Mouse (Mus musculus): ENCODE measurements around the gene Acap3.

Acap3 gene

GRCm38 (mm10) chr4:155891551-155892001 is at the start of gene Acap3, which contains the start of gene Pusl1:
Gene Acap3, plus strand, starts transcription at chr4:155891822.
Gene Pusl1, minus strand, starts transcription at chr4:155891781.
- DNase-seq (ENCODE audit: low spot score in 2 of 2), result peak; percentile 95 to 96

DNA sequence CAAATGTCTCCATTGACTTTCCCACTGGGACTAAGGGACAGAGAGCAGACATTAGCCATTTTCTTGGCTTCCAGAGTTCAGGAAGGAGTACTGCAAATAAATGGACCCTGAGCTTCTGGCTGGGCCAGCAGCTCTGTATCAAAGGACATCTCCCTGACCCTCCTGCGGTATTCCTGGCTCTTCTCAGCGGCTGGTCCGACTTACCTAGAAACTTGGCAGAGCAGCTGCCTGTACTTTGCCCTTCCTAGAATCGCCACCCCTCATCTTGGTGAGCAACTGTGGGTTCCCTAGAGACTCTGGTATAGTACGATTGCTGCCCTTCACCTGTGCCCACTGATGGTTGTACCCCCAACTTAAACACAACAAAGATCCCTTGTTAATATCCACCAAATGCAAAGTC is 48.4 kb upstream of the Acap3 start:
- DNase-seq (ENCODE audit: low spot score in 2 of 2), result no peak

DNA sequence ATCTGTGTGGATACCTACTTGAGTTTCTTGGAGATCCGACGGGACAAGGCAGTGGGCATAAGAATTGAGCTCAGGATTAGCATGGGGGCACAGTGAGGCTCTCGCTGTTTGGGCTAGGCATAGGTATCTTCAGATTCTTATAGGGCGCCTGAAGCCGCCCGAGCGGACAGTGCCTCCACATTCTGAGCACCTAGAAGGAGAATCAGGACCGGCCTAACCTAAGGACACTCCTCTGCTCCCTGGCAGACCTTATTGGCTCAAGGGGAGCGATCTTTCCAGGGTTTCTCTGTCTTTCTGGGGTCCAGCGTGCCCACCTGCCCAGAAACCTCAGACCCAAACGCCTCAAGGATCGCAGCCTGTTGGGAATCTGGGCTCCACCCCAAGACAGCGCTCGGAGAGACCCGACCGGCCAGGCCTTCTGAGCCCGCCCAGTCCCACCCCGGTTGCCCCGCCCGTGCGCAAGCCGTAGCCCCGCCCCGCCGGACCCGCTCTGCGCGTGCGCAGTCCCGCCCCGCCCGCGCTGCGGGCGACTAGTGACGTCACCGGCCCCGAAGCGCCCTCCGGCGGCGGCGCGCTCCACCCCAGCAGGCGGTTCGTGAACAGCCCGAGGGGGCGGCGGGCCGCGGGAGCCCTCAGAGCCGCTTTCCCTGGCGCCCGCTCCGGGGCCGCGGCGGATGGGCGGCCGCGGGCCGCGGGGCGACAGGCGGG is 44.6 kb upstream of the Acap3 start, which contains the start of gene Dvl1:
Gene Dvl1 (plus strand): TSS at position 532 of the 708 bp plus-strand sequence.
- peak; percentile 88 to 94 for DNase-seq (ENCODE audit: low spot score in 2 of 2)

GRCm38 (mm10) chr4:155847591-155848352 is 43.9 kb upstream of the Acap3 start:
- DNase-seq (ENCODE audit: low spot score in 2 of 2), result no peak

GRCm38 (mm10) chr4:155848434-155849095 is 43.1 kb upstream of the Acap3 start:
- peak in 1 of 2 experiments; percentile 4 for DNase-seq (ENCODE audit: low spot score in 2 of 2)

DNA sequence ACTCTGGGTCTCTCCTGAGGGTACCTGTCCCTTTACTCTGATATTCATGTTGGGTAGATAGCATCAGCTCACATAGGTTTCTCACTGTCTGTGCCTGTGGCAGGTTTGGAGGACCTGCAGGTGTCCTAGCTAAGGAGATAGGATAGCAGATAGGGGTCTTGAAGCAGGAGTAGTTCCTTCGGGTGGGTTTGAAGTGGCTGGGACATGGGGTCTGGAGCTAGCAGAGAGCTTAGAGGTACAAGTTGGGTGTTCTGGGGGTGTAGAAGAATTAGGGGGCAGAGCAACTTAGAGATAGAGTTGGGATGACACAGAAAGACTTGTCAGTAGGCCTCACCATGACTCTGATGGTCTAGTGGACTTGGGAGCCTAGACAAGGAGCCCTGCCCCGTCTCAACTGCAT is 42.2 kb upstream of the Acap3 start:
- DNase-seq (ENCODE audit: low spot score in 2 of 2), result no peak

DNA sequence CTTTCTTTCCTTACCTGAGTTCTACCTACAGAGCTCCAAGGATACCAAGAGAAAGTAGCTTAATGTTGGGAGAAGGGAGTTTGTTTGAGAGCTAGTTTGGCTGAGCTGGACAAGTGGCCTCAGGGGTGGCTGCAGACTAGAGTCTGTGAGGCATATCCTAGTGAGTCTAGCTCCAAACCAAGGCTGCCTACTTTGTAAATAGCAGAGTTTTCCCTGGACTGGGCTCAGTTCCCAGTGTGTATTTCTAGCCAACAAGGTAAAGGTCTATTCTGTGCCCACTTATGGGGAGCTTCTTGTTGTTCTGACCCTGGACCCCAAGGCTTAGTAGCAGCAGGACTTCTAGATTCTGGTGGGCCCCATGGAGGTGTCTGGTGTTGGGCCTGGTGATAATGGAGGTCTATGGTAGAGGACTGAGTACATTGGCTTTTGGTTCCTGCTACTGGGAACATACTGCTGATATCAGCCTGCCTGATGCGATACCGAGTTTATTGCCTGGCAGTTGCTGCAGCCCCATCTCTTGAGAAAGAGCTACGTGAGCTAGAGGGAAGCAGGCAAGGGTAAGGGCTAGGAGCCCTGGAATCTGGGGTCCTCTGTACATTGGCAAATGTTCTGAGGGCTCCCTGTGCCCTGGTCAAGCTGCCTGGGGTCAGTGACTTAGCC is 41.7 kb upstream of the Acap3 start:
- DNase-seq (ENCODE audit: low spot score in 2 of 2), result no peak

DNA sequence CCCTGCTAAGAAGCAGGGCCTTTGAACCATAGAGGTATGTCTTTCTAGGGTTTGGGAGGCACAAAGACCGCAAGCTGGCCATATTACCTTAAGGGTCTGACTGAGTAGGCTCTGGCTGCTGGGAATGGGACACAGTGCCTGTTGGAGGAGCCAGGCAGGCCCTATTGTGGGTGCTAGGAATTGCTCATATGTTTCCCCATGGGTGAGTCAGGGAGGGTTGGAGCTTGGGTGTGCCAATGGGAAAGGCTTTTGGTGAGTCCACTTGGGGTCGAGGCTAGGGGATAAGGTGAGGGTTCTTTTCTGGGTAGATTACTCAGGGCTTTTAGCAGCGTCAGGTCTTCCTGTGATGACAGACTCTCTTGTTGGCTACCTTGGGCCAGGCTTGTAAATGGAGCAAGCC is 40.3 kb upstream of the Acap3 start:
- peak in 1 of 2 experiments; percentile 1 for DNase-seq (ENCODE audit: low spot score in 2 of 2)

DNA sequence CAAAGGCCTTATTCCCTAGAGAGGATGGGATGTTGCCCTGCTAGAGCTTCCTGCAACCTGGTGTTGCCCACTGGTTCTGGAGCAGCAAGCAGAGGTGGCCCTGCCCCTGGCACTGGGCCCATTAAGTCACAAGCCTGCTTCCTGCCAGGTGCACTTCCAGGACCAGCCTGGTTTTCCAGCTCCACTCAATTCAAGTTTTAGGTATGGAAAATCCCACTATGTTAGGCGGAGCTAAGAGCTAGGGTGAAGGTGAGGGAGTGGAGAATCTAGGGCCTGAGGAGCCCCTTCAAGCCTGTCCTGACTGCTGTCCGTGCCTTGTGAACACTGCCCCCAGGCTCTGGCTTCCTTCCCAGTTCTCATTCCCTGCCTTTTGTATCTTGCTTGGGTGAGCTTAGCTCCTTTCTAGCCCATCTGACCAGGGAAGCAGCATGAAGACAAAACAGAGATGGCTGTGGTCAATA is 39.6 kb upstream of the Acap3 start:
- peak in 1 of 2 experiments; percentile 8 for DNase-seq (ENCODE audit: low spot score in 2 of 2)

- no peak for DNase-seq (ENCODE audit: low spot score in 2 of 2)
These were observed 38.2 kb upstream of the Acap3 start for GRCm38 (mm10) chr4:155853421-155853820.

GRCm38 (mm10) chr4:155854991-155855390 is 36.6 kb upstream of the Acap3 start:
- DNase-seq (ENCODE audit: low spot score in 2 of 2), result no peak

- DNase-seq (ENCODE audit: low spot score in 2 of 2), result no peak
These were observed 35.6 kb upstream of the Acap3 start for GRCm38 (mm10) chr4:155856071-155856470.

DNA sequence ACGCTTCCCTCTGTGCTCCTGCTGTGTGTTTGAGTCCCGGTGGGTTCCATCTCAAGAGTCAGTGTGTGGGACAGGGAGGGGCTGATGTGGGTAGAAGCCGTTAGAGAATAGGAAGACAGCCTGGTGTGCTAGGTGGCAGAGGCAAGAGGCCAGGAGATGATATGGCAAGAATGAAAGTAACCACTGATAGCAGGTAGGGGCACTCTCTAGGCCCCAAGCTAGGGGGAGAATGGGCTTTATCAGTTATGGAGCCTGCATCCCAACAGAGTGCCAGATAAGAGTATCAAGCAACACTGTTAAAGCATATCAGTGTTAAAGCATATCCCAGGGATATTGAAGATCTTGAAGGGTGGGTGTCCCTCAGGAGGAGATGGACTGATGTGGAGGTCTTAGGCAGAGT is 34.7 kb upstream of the Acap3 start:
- DNase-seq (ENCODE audit: low spot score in 2 of 2), result no peak

DNA sequence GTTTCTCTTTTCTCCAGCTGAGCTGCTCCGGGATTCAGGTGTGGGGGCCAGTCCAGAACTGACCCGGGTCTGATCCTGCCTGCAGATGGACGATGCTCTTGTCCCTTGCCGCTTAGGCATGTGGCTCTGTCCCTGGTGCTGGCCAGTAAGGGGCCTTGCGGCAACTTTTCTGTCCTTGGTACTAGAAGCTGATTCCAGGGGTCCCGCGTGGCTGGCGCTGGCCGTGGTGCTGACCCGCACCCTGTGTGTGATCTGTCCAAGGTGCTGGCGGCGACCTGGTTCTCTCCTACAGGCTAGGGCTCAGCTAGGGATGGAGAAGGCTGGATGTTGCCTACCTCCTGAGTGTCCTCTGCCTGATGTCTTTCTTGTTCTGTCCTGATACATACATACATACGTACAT is 32.3 kb upstream of the Acap3 start:
- DNase-seq (ENCODE audit: low spot score in 2 of 2), result peak in 1 of 2 experiments; percentile 17

DNA sequence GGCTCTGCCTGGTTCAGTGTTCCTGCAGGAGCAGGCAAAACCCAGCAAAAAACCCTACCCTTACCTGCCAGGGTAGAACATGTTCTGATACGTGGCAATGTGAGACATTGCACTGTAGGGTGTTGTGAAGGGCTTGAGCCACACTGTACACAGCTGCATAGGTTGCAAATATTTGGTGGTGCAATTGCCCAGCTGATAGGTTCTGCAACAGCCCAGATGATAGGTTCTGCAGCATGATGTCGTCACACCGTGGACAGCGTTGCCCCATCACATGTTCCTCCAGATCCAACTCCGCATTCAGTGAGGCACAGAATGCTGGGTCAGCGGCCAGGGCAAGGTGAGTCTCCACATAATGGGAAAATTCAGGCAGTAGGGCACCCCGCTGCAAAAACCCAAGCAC is 29.8 kb upstream of the Acap3 start:
- DNase-seq (ENCODE audit: low spot score in 2 of 2), result no peak

- no peak for DNase-seq (ENCODE audit: low spot score in 2 of 2)
These were observed 28.6 kb upstream of the Acap3 start, which contains the start of gene Tas1r3 for GRCm38 (mm10) chr4:155863001-155863400. Gene Tas1r3, minus strand, starts transcription at chr4:155863362.

DNA sequence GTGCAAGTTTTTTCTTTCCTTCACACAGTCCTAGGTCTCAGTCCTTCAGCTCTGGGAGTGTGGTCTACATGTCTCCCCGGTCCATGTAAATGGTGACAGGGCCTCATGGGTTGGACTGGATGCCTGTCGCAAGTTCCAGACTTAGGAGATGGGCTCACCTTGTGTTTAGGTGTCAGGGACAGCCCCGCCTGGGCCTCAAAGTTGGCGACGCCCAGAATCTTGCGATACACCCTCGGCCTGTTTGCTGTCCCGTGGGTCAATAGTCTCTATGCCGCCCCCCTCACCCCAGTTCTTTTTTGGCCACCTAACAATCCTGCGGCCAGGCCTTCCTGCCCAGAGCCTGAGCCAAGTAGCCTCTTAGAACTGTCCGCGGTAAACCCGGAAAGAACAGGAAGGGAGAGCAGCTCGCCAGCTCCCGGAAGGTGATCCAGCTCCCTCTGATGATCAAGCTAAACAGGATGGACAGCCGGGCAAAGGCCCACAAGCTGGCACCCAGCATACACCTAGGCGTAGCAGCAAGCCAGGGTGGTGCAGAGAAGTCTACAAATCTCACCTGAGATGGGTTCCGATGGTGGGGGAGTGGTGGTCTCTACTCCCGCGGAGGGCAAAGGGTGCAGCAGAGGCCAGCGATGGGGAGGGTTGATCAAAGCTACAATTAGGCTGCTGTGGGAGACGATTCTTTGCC is 22.9 kb upstream of the Acap3 start:
- DNase-seq (ENCODE audit: low spot score in 2 of 2), result no peak

DNA sequence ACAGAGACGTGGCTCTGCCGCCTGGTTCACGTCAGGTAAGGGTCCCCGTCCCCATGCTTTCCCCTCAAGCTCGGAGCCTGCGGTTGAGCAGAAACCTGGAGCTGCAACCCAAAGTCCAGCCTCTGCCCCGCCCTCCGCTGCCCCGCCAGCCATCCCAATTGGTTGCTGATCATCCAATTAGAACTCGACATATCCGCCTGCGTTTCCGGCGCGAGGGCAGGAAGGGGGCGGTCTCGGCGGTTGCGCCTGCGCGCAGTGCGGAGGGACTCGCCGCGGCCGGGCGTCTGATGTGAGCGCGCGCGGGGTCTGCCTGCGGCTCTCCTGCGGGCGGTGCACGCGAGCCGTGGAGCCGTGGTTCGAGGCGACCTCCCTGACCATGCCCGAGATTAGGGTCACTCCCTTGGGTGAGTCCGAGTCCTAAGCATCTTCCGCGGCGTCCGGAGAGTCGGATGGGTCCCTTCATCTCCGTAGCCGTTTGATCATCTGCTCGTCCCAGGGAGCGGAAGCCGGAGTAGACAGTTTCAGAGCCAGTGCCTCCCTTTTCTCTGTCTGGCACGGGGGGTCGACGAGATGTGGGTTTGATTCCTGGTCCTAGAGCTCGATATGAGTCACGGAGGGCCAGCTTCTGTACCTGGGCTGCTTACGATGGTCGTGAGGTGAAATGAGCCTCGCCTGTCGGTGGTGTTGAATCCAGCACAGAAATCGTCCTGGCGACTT is 22.1 kb upstream of the Acap3 start, which contains the start of the genes Cptp and Ints11:
Gene Cptp (minus strand): TSS at position 124 of the 717 bp plus-strand sequence.
Gene Ints11 (plus strand): TSS at position 230 of the 717 bp plus-strand sequence.
- DNase-seq (ENCODE audit: low spot score in 2 of 2), result peak; percentile 94 to 97

DNA sequence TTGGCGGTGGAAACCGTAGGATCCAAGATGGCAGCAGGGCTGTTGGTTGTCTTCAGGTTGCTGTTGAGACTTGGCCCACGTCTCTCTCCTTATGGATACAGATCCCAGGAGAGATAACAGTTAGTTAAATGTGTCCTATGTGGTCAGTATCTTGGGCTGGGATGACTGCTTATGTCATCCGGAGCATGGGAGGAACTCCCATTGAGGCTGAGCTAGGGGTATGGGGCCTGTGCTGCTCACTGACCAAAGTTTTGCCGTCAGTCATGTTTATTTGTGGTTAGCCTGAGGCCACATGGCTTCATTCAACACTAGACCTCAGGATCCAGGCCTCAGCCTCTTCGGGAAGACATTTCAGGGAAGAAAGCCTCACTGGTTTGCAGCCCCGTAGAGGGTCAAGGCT is 20.2 kb upstream of the Acap3 start:
- DNase-seq (ENCODE audit: low spot score in 2 of 2), result no peak

DNA sequence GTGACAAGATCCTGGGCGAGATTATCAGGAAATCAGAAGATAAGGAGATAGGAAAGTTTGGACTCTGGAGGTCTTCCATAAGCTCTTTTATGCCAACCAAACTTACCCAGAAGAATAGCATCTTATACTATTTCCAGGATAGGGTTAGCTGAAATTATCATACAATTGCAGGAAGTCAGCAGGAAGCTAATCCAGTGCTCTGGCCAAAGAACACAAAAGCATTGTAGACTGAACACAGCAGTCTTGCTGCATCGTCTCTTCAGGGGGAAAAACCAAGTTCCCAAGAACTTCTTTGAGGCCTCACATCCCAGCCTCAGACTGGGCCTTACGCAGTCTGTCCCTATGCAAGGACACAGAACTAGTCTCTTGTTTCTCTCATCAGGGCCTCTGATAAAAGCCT is 8.0 kb upstream of the Acap3 start:
- DNase-seq (ENCODE audit: low spot score in 2 of 2), result no peak

Data from urinary bladder, postnatal 36 days (tissue).